Mouse (Mus musculus) kidney, embryonic 16.5 days (tissue): ENCODE results near the gene Trim8. TPM values are rescaled to one million over a fixed set of nuclear protein-coding genes. Genes with fewer than 3 reads are reported as not detected.
A peak's percentile ranks its signal among the peaks of the same experiment; 100 is the strongest.

Experiments used
- ATAC-seq: fragments of 200-750 bp; cut with Nextera tagmentation; 2 replicates; pipeline ENCODE4 v1.8.0; 2017; ENCODE audit warnings: moderate TSS enrichment; ENCODE audit not compliant: low FRiP score, low TSS enrichment
- H3K27ac ChIP-seq: fragments of 300-500 bp; sonication (generic); 2 replicates; pipeline ENCODE4 v1.5.1; 2014; ENCODE audit warnings: low read length
- H3K27me3 ChIP-seq: fragments of 300-500 bp; sonication (generic); 2 replicates; pipeline ENCODE4 v1.6.1; 2014; ENCODE audit warnings: low read length, control low read depth, mixed read lengths; ENCODE audit not compliant: insufficient read depth
- H3K36me3 ChIP-seq: fragments of 300-500 bp; sonication (generic); 2 replicates; pipeline ENCODE4 v1.6.1; 2014; ENCODE audit warnings: low read length, control low read depth, mixed read lengths; ENCODE audit not compliant: insufficient read depth
- H3K4me1 ChIP-seq: fragments of 300-500 bp; sonication (generic); 2 replicates; pipeline ENCODE4 v1.6.1; 2014; ENCODE audit warnings: low read length, control low read depth, mixed read lengths; ENCODE audit not compliant: insufficient read depth
- H3K4me2 ChIP-seq: fragments of 300-500 bp; sonication (generic); replicated peaks from 2 replicates; pipeline ENCODE4 v1.6.1; 2014; ENCODE audit warnings: low read depth, low read length
- H3K4me3 ChIP-seq: fragments of 300-500 bp; sonication (generic); 2 replicates; pipeline ENCODE4 v1.5.1; 2014; ENCODE audit warnings: mild to moderate bottlenecking, low read length
- H3K9ac ChIP-seq: fragments of 300-500 bp; sonication (generic); replicated peaks from 2 replicates; pipeline ENCODE4 v1.6.1; 2014; ENCODE audit warnings: low read length
- H3K9me3 ChIP-seq: fragments of 300-500 bp; sonication (generic); 2 replicates; pipeline ENCODE4 v1.6.1; 2016; ENCODE audit warnings: low read length, control low read depth
- WGBS: fragments of 180-500 bp; shearing (Covaris S2); extraction: QIAGEN DNeasy Blood & Tissue Kit; methylation state at CpG from one replicate; pipeline ENCODE4 v1.1.7; 2014; 5-methylcytosine and 5-hydroxymethylcytosine counted together
- polyA plus RNA-seq: library from polyadenylated mRNA; unstranded; fragments of >200 nt; fragmentation: Nextera tagmentation; extraction: Ambion mirVana; gene quantifications from 2 replicates; pipeline ENCODE4 v1.2.1, GENCODE M21; 2015

Trim8 gene
- polyA plus RNA-seq, 1 experiment from 2014 or later: 22.2 TPM

DNA sequence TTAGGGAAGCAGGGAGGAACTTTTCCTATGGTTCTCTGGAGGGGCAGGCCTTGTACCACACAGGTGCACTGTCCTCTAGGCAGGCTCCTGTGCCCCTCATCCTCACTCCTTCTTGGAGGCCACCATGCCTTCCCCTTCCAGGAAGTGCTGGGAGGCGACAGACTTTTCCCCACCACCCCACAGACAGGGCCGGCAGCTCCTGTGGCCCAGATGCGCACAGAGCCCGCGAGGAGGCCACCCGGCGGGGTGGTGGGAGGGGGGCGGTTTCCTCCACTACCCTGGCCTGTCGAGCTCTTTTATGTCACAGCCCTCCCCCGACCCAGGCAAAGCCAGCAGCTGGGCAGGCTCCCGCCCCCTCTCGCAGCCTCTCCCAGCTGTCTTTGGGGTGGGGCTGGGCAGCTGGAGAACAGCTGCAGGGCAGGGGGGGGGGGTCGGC lies 16.9 kb downstream of the Trim8 start:
- H3K36me3 ChIP-seq: peaks cover 34% of the 10 kb centered on the region
- peaks cover 67% of the 10 kb centered on the region for H3K4me1 ChIP-seq
- WGBS: 0% methylated on average over 12 of the region's 13 CpGs
- peak overlapping the region; percentile 87 for H3K27ac ChIP-seq
- peak; percentile 76 for ATAC-seq
- H3K4me3 ChIP-seq: peak overlapping the region; percentile 12; the same call in 1 of the 2 replicates
- H3K9me3 ChIP-seq: no peaks in the 10 kb centered on the region
- H3K9ac ChIP-seq: peak overlapping the region; percentile 62
- H3K4me2 ChIP-seq: peak overlapping the region; percentile 50
- no peaks in the 10 kb centered on the region for H3K27me3 ChIP-seq

- Histone ChIP-seq H3K4me1 (peaks cover 73% of the 10 kb centered on the region), H3K36me3 (peaks cover 28% of the 10 kb centered on the region), H3K27ac (peak overlapping the region; percentile 87), H3K9me3 (no peaks in the 10 kb centered on the region), H3K4me2 (peak overlapping the region; percentile 50), H3K4me3 (peak overlapping the region; percentile 12; the same call in 1 of the 2 replicates), H3K27me3 (no peaks in the 10 kb centered on the region), H3K9ac (peak overlapping the region; percentile 62; the same call in 1 of the 2 replicates)
- ATAC-seq: peak; percentile 24
- 6% methylated on average over 5 of the region's 5 CpGs for WGBS
Observed at GRCm38 (mm10) chr19:46518828-46519621, 17.5 kb downstream of the Trim8 start.

- H3K27me3 ChIP-seq: no peaks in the 10 kb centered on the region
- no peak overlapping the region for H3K4me2 ChIP-seq
- no peak overlapping the region for H3K4me3 ChIP-seq
- H3K27ac ChIP-seq: peak overlapping the region; percentile 45; the same call in 1 of the 2 replicates
- H3K9ac ChIP-seq: no peak overlapping the region
- no peak for ATAC-seq
- H3K36me3 ChIP-seq: peaks cover 3% of the 10 kb centered on the region; the same call in 1 of the 2 replicates
- H3K4me1 ChIP-seq: peaks cover 93% of the 10 kb centered on the region
- H3K9me3 ChIP-seq: no peaks in the 10 kb centered on the region
Observed at GRCm38 (mm10) chr19:46521698-46522097, 20.2 kb downstream of the Trim8 start.

- H3K27me3 ChIP-seq: no peaks in the 10 kb centered on the region
- H3K27ac ChIP-seq: peak overlapping the region; percentile 90
- H3K36me3 ChIP-seq: no peaks in the 10 kb centered on the region
- no peak for ATAC-seq
- peak overlapping the region; percentile 45; the same call in 1 of the 2 replicates for H3K4me2 ChIP-seq
- 0 out of 2 replicates have a peak overlapping the region, but pooled peaks have one; percentile 4 for H3K9ac ChIP-seq
- H3K4me1 ChIP-seq: peaks cover 91% of the 10 kb centered on the region
- 27% methylated on average over 15 of the region's 15 CpGs for WGBS
- H3K4me3 ChIP-seq: no peak overlapping the region
- H3K9me3 ChIP-seq: no peaks in the 10 kb centered on the region
Observed at GRCm38 (mm10) chr19:46522433-46523044, 21.0 kb downstream of the Trim8 start.

DNA sequence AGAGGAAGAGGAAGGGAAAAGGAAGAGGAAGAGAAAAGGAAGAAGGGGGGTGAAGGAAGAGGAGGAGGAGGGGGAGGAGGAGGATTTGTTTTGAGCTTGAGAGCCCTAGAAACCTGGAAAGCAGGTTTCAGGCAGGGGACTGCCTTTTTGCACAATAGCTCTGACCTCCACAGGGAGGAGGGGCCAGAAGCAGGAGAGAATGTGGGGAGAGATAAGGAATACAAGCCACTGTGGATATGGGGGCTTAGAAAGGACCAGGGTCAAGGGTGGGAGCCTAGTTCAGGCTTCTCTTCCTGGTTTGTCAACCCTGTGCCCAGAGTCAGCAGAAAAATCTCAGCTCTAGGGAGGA lies 21.6 kb downstream of the Trim8 start:
- no peak overlapping the region for H3K4me3 ChIP-seq
- no peak for ATAC-seq

DNA sequence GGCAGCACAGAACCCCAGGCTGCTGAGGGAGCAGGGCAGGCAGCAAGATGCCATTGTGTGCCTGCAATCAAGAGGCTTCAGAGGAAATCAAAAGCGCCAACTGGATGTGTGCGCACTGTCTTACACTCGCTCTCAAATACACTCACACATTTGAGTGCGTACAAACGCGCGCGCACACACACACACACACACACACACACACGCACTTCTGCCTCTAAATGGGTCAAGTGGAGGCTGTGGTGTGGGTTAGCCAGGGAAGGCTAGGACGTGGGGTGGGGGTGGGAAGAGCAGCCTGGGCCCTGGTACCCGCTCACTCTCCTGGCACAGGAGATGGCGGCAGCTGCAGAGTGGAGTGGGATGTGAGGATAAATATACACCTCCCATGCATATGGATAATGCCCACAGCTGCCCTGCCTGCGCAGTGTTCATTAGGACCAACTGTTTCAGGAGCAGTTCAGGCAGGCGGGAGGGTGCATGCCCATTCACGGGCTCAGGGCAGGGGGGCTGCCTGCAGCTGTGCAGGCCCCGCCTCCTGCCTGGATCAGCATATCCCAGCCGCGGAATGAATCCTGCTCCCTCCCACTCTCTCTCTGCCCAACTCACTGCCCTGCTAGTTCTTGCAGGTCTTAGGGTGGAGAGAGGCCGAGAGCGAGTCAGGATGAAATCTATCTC lies 22.1 kb downstream of the Trim8 start:
- H3K4me1 ChIP-seq: peaks cover 91% of the 10 kb centered on the region
- WGBS: 11% methylated on average over 20 of the region's 20 CpGs
- ATAC-seq: peak; percentile 86
- no peaks in the 10 kb centered on the region for H3K9me3 ChIP-seq
- peak overlapping the region; percentile 45 for H3K4me2 ChIP-seq
- H3K27ac ChIP-seq: peak overlapping the region; percentile 90
- H3K4me3 ChIP-seq: peak overlapping the region; percentile 24
- H3K27me3 ChIP-seq: no peaks in the 10 kb centered on the region
- no peaks in the 10 kb centered on the region for H3K36me3 ChIP-seq
- H3K9ac ChIP-seq: peak overlapping the region; percentile 61

More for the DNA sequence above, 21.6 kb downstream of the Trim8 start:
- Histone ChIP-seq H3K4me1 (peaks cover 91% of the 10 kb centered on the region), H3K36me3 (no peaks in the 10 kb centered on the region), H3K9me3 (no peaks in the 10 kb centered on the region), H3K9ac (peak overlapping the region; percentile 61), H3K27me3 (no peaks in the 10 kb centered on the region), H3K27ac (peak overlapping the region; percentile 90), H3K4me2 (peak overlapping the region; percentile 45)

DNA sequence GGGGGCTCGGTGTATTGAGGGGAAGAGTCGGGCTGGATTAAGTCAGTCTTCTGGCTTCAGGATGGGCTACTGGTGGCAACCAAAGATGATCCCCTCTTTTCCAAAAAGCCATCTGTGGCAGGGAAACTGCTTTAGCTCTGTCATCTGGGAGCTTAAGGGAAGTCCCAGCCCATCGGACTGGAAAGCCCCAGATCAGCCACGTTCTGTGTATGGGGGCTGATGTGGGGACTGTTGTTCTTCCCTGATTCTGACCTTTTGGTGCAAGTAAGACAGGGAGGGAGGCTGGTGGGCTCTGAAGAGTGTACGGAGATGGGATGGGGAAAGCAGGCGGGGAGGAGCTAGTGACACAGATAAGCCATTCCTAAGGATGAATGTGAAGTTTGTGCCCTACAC lies 22.6 kb downstream of the Trim8 start:
- H3K4me3 ChIP-seq: peak overlapping the region; percentile 24
- peak overlapping the region; percentile 90 for H3K27ac ChIP-seq
- no peaks in the 10 kb centered on the region for H3K36me3 ChIP-seq
- H3K9ac ChIP-seq: peak overlapping the region; percentile 52
- WGBS: 11% methylated on average over 6 of the region's 6 CpGs
- no peaks in the 10 kb centered on the region for H3K27me3 ChIP-seq
- H3K4me1 ChIP-seq: peaks cover 91% of the 10 kb centered on the region
- 0 out of 2 replicates have a peak, but pooled peaks have one; percentile 5 for ATAC-seq
- no peaks in the 10 kb centered on the region for H3K9me3 ChIP-seq
- peak overlapping the region; percentile 45 for H3K4me2 ChIP-seq

DNA sequence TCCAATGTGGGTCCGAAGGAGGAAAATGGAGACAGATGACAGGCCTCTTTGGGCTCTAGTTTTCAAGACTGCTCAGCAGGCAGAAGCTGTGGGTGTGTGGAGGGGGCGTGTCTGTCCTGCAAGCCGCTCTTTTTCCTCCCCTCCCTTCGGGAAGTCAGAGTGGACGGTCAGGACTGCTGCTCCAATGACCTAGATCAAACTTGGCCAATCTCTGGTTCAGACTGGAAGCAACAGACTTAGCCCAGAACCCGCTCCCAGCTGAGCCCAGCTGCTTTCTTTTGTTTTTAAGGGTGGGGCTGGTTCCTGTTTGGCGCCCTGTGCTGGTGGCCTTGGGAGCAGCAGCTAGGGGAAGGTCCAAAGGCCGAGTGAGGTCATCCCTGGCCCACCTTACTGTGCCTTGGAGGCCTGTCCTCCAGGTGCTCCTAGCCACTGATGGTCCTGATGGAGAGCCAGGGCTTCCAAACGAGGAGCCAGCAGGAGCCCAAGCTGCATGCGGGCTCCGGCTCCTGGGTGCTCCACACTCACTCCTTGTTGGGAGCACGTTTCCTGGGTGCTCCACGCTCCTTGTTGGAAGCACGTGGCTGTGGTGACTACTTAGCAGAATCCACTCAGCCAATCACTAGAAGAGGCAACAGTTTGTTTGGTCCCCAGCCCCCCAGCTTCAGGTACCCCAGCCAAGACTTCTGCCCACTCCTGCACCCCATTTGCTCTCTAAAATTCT lies 23.3 kb downstream of the Trim8 start:
- H3K27ac ChIP-seq: peak overlapping the region; percentile 90
- H3K4me2 ChIP-seq: peak overlapping the region; percentile 45
- peak overlapping the region; percentile 24; the same call in 1 of the 2 replicates for H3K4me3 ChIP-seq
- ATAC-seq: peak; percentile 32
- H3K4me1 ChIP-seq: peaks cover 91% of the 10 kb centered on the region
- WGBS: 25% methylated on average over 14 of the region's 14 CpGs
- peak overlapping the region; percentile 52; the same call in 1 of the 2 replicates for H3K9ac ChIP-seq
- H3K36me3 ChIP-seq: no peaks in the 10 kb centered on the region
- no peaks in the 10 kb centered on the region for H3K9me3 ChIP-seq
- no peaks in the 10 kb centered on the region for H3K27me3 ChIP-seq
